Mouse (Mus musculus): Measurements from ENCODE around the gene Zfp609. TPM values are rescaled to one million over a fixed set of nuclear protein-coding genes. Genes with fewer than 3 reads are reported as not detected.
"Not testable (repeated sequence)": the region's sequence is repeated elsewhere in the genome, so short reads cannot be mapped to it uniquely, and the experiment has no call there.

The Zfp609 gene
- polyA plus RNA-seq, 1 experiment from 2014 or later, result 8.1 TPM

GRCm38 (mm10) chr9:65700504-65700903 lies 126.9 kb downstream of the Zfp609 start:
- ATAC-seq (ENCODE audit: low FRiP score, low read depth), result no peak
- H3K27me3 ChIP-seq, result no peaks in the 10 kb centered on the region
- WGBS, result 81% methylated on average over 6 of the region's 6 CpGs
- H3K36me3 ChIP-seq, result peaks cover 93% of the 10 kb centered on the region
- no peak overlapping the region for H3K4me2 ChIP-seq (replicated peaks)
- no peaks in the 10 kb centered on the region for H3K9me3 ChIP-seq
- H3K4me3 ChIP-seq, result no peak overlapping the region
- no peaks in the 10 kb centered on the region for H3K4me1 ChIP-seq
- no peak overlapping the region for H3K9ac ChIP-seq
- no peak overlapping the region for H3K27ac ChIP-seq

DNA sequence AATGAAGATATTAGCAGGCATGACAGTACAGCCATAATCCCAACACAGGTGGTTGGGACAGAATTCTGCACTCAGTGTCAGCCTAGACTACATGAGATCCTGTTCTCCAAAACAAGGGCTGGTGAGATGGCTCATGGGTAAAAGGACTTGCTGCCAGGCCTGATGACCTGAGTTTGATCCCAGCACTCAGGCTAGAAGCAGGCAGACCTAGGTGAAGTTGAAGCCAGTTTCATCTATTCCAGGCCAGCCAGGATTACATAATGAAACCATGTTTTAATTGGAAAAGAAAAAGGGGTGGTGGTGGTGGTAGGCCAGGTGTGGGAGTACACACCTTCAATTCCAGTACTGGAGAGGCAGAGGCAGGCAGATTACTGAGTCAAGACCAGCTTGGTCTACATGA lies 129.4 kb downstream of the Zfp609 start:
- Histone ChIP-seq H3K9ac (no peak overlapping the region), H3K4me1 (peaks cover 11% of the 10 kb centered on the region), H3K9me3 (no peaks in the 10 kb centered on the region), H3K27ac (no peak overlapping the region), H3K4me2 (replicated peaks) (no peak overlapping the region), H3K27me3 (no peaks in the 10 kb centered on the region), H3K36me3 (peaks cover 98% of the 10 kb centered on the region), H3K4me3 (no peak overlapping the region)
- ATAC-seq (ENCODE audit: low FRiP score, low read depth), result no peak

- H3K4me3 ChIP-seq, result no peak overlapping the region
- H3K4me1 ChIP-seq, result peaks cover 17% of the 10 kb centered on the region
- 87% methylated on average over 7 of the region's 7 CpGs for WGBS
- H3K4me2 ChIP-seq (replicated peaks), result no peak overlapping the region
- no peaks in the 10 kb centered on the region for H3K9me3 ChIP-seq
- H3K27ac ChIP-seq, result no peak overlapping the region
- ATAC-seq (ENCODE audit: low FRiP score, low read depth), result no peak
- no peak overlapping the region for H3K9ac ChIP-seq
- H3K27me3 ChIP-seq, result no peaks in the 10 kb centered on the region
- H3K36me3 ChIP-seq, result peaks cover 98% of the 10 kb centered on the region
Measured at GRCm38 (mm10) chr9:65697356-65697755, 130.0 kb downstream of the Zfp609 start.

DNA sequence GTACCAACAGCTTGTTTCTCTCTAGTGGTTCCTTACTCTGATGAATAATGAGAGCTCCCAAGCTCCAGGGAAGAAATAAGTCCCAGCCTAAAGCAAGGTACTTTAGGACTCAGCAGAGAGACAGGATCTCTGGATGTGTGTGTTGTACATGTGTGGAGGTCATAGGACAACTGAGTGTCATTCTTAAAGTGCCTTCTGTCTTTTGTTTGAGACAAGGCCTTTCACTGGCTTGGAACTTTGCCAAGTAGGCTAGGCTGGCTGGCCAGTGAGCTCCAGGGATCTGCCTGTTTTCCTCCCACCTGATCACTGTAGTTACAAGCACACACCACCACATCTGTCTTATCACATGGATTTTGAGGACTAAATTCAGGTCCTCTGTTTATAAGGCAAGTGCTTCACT lies 131.0 kb downstream of the Zfp609 start:
- H3K9me3 ChIP-seq, result no peaks in the 10 kb centered on the region
- peaks cover 22% of the 10 kb centered on the region for H3K4me1 ChIP-seq
- H3K36me3 ChIP-seq, result peaks cover 97% of the 10 kb centered on the region
- no peaks in the 10 kb centered on the region for H3K27me3 ChIP-seq
- peak overlapping the region; percentile 33; the same call in 1 of the 2 replicates for H3K27ac ChIP-seq
- H3K4me3 ChIP-seq, result no peak overlapping the region
- H3K9ac ChIP-seq, result no peak overlapping the region
- no peak overlapping the region for H3K4me2 ChIP-seq (replicated peaks)
- no peak for ATAC-seq (ENCODE audit: low FRiP score, low read depth)

DNA sequence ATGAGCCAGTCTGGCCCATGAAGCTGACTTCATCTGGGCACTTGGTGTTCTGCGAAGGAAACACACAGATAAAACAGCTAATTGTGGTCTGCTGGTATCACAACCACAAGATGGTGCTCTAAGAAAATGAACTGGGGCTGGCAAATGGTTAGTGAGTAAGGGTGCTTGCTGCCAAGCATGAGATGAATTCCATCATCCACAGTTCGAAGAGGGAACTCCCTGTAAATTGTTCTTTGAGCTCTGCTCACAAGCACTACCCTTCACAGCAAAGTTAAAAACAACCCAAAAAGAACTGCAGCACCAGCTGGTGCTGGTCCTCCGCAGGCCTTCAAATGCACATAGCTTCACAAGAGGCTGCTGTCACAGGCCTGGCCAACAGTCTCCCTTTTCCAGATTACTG lies 131.7 kb downstream of the Zfp609 start:
- Histone ChIP-seq H3K36me3 (peaks cover 94% of the 10 kb centered on the region), H3K9me3 (no peaks in the 10 kb centered on the region), H3K27me3 (no peaks in the 10 kb centered on the region), H3K9ac (no peak overlapping the region), H3K4me1 (peaks cover 22% of the 10 kb centered on the region), H3K4me2 (replicated peaks) (no peak overlapping the region), H3K27ac (no peak overlapping the region; the same call in 1 of the 2 replicates), H3K4me3 (no peak overlapping the region)
- no peak for ATAC-seq (ENCODE audit: low FRiP score, low read depth)
- 78% methylated on average over 3 of the region's 3 CpGs for WGBS

DNA sequence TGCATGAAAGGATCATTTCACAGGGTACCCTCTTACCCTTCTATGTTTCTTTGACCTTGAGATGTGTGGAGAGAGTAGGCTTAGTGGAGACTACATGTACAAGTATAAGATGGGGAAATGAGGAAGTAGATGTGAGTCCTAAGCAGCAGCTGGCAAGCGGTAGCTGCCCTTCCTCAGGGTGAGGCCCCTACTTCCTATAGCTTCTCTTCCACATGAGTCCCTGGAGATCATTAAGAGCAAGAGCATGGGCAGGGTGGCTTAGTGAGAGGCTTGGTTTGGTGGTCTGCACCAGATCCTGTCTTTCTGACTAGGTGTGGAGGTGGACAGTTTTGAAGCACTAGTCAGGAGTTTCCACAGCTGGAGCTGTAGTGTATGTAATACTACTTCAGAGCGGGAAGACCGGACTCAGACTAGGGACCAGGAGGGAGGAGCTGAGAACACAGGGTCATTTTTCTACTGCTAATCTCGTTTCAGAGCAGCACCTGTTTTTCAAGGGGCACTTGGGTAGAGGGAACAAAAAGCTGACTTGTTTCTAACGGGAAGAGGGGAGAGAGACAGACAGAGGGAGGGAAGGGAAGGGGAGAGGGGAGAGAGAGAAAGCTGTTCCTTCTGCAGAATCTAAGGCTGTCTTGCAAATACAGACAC lies 134.3 kb downstream of the Zfp609 start:
- Histone ChIP-seq H3K27ac (peak overlapping the region; percentile 67), H3K36me3 (peaks cover 84% of the 10 kb centered on the region), H3K4me2 (replicated peaks) (no peak overlapping the region), H3K4me3 (no peak overlapping the region), H3K9me3 (no peaks in the 10 kb centered on the region), H3K9ac (no peak overlapping the region), H3K4me1 (peaks cover 22% of the 10 kb centered on the region), H3K27me3 (no peaks in the 10 kb centered on the region)
- no peak; the same call in 1 of the 2 replicates for ATAC-seq (ENCODE audit: low FRiP score, low read depth)
- WGBS, result 43% methylated on average over 5 of the region's 5 CpGs

- Histone ChIP-seq H3K4me1 (peaks cover 22% of the 10 kb centered on the region), H3K9me3 (no peaks in the 10 kb centered on the region), H3K36me3 (peaks cover 84% of the 10 kb centered on the region), H3K27me3 (no peaks in the 10 kb centered on the region), H3K4me2 (replicated peaks) (no peak overlapping the region), H3K9ac (no peak overlapping the region), H3K4me3 (no peak overlapping the region), H3K27ac (peak overlapping the region; percentile 67)
- no peak for ATAC-seq (ENCODE audit: low FRiP score, low read depth)
- 57% methylated on average over 3 of the region's 3 CpGs for WGBS
Measured at GRCm38 (mm10) chr9:65692466-65692865, 134.9 kb downstream of the Zfp609 start.

- not testable (repeated sequence) for H3K9me3 ChIP-seq; H3K27me3 ChIP-seq; H3K27ac ChIP-seq; H3K9ac ChIP-seq; H3K4me3 ChIP-seq; H3K4me2 ChIP-seq (replicated peaks); ATAC-seq (ENCODE audit: low FRiP score, low read depth)
- Histone ChIP-seq H3K36me3 (peaks cover 82% of the 10 kb centered on the region), H3K4me1 (peaks cover 22% of the 10 kb centered on the region)
- 75% methylated on average over 2 of the region's 2 CpGs for WGBS
Measured at GRCm38 (mm10) chr9:65689869-65690268, 137.5 kb downstream of the Zfp609 start.

DNA sequence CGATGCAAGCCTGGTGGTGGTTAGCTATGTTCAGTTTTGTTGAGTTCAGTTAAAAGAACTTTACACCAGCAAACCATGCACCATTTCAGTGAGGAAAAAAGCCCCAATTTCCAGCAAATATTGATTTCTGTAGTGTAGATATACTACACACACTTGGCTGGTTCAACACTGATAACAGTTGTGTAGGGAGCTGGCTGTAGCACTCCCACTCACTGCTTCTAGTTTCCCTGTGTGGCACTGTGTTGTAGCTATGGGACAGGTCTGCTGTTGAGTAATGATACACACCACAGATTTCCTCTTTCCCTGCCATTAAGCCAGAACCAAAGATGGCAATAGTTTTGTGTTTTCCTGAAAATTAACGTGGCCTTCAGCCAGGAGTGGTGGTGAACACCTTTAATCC lies 142.7 kb downstream of the Zfp609 start:
- ATAC-seq (ENCODE audit: low FRiP score, low read depth), result no peak
- WGBS, result 82% methylated on average over 2 of the region's 2 CpGs

GRCm38 (mm10) chr9:65682994-65683393 lies 144.4 kb downstream of the Zfp609 start:
- Histone ChIP-seq H3K9me3 (no peaks in the 10 kb centered on the region), H3K4me1 (peaks cover 37% of the 10 kb centered on the region), H3K4me2 (replicated peaks) (no peak overlapping the region), H3K36me3 (peaks cover 34% of the 10 kb centered on the region), H3K27me3 (no peaks in the 10 kb centered on the region), H3K4me3 (no peak overlapping the region), H3K9ac (no peak overlapping the region), H3K27ac (no peak overlapping the region)
- no peak for ATAC-seq (ENCODE audit: low FRiP score, low read depth)
- WGBS, result 89% methylated on average over 1 of the region's 1 CpGs

More for the DNA sequence above, 142.7 kb downstream of the Zfp609 start:
- H3K27me3 ChIP-seq, result no peaks in the 10 kb centered on the region
- no peaks in the 10 kb centered on the region for H3K9me3 ChIP-seq
- no peak overlapping the region for H3K4me3 ChIP-seq
- H3K9ac ChIP-seq, result no peak overlapping the region
- no peak overlapping the region for H3K27ac ChIP-seq
- no peak overlapping the region for H3K4me2 ChIP-seq (replicated peaks)
- H3K4me1 ChIP-seq, result peaks cover 20% of the 10 kb centered on the region
- H3K36me3 ChIP-seq, result peaks cover 43% of the 10 kb centered on the region

DNA sequence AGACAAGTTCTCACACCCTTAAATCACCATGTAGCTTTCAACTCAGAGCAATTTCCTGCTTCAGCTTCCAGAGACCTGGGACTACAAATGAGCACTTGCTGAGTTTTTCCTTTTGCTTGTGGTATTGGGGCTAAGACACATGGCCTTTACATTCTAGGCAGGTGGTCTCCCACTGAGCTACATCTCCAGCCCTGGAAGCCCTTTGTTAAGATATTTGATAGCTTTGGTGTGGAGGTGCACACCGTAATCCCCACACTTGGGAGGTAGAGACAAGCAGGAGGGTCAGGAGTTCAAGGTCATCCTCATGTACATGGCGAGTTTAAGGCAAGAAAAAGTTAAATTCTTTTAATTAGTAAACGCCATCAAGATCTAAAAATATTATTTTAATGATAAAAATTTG lies 145.2 kb downstream of the Zfp609 start:
- no peak for ATAC-seq (ENCODE audit: low FRiP score, low read depth)
- no peaks in the 10 kb centered on the region for H3K27me3 ChIP-seq
- WGBS, result 82% methylated on average over 3 of the region's 3 CpGs

GRCm38 (mm10) chr9:65681634-65681940 lies 145.8 kb downstream of the Zfp609 start:
- H3K4me3 ChIP-seq, result no peak overlapping the region
- ATAC-seq (ENCODE audit: low FRiP score, low read depth), result no peak
- H3K9me3 ChIP-seq, result no peaks in the 10 kb centered on the region
- H3K27ac ChIP-seq, result no peak overlapping the region
- H3K4me1 ChIP-seq, result peaks cover 47% of the 10 kb centered on the region
- H3K36me3 ChIP-seq, result peaks cover 20% of the 10 kb centered on the region
- WGBS, result 94% methylated on average over 2 of the region's 2 CpGs
- H3K9ac ChIP-seq, result no peak overlapping the region
- H3K4me2 ChIP-seq (replicated peaks), result no peak overlapping the region
- no peaks in the 10 kb centered on the region for H3K27me3 ChIP-seq

More for the DNA sequence above, 145.2 kb downstream of the Zfp609 start:
- H3K4me3 ChIP-seq, result no peak overlapping the region
- peaks cover 45% of the 10 kb centered on the region for H3K4me1 ChIP-seq
- H3K9ac ChIP-seq, result no peak overlapping the region
- H3K4me2 ChIP-seq (replicated peaks), result no peak overlapping the region
- H3K36me3 ChIP-seq, result peaks cover 26% of the 10 kb centered on the region
- no peak overlapping the region for H3K27ac ChIP-seq
- H3K9me3 ChIP-seq, result no peaks in the 10 kb centered on the region

DNA sequence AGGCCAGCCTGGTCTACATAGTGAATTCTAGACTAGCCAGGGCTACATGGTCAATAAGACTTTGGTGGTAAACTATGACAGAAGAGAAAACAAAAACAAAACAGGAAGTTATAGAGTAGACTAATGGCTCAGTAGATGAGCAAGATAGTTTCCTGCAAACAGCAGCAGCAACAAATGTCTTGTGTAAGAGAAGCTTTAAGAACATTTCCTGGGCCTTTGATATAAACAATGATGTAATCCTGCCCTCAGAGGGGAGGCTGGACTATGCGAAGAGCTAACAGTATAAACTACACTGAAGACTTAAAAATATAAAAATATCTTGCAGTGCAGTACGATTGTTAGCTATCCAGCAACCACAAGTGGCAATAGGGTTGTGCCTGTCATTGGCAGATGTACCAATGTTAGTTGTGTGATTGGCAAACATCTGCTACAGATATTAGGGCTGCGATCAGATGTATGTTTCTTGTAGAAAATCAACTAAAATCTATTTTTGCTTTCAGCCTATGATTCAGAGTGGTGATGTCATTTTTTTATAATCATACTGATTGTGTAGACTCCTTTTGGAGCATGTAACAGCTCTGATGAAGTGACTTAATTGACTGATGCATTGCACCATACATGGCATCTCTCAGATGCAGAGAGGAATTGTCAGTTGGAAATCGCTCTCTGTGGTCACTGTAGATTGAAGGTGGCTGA lies 146.3 kb downstream of the Zfp609 start:
- Histone ChIP-seq H3K36me3 (peaks cover 15% of the 10 kb centered on the region), H3K27ac (no peak overlapping the region), H3K9ac (no peak overlapping the region), H3K9me3 (no peaks in the 10 kb centered on the region), H3K4me3 (no peak overlapping the region), H3K4me1 (peaks cover 47% of the 10 kb centered on the region), H3K27me3 (no peaks in the 10 kb centered on the region), H3K4me2 (replicated peaks) (no peak overlapping the region)
- ATAC-seq (ENCODE audit: low FRiP score, low read depth), result no peak
- WGBS, result 89% methylated on average over 4 of the region's 4 CpGs

All from limb, embryonic 13.5 days (tissue).